Mouse (Mus musculus): ENCODE data around the gene Pnpla2. TPM values are rescaled to one million over a fixed set of nuclear protein-coding genes. Genes with fewer than 3 reads are reported as not detected.

Gene Pnpla2
- total RNA-seq, 1 experiment from 2014 or later: 15.1 TPM

GRCm38 (mm10) chr7:141474160-141474559 is 19.2 kb downstream of the Pnpla2 start:
- ATAC-seq (replicated peaks in 1 of 2; ENCODE audit: insufficient read depth in 1 of 2, low FRiP score in 2 of 2, low TSS enrichment in 1 of 2, low read depth in 1 of 2, poor library complexity in 2 of 2, severe bottlenecking in 2 of 2): no peak

- ATAC-seq (replicated peaks in 1 of 2; ENCODE audit: insufficient read depth in 1 of 2, low FRiP score in 2 of 2, low TSS enrichment in 1 of 2, low read depth in 1 of 2, poor library complexity in 2 of 2, severe bottlenecking in 2 of 2): peak; percentile 39 to 71; a peak in 3 of 4 replicates
Measured at GRCm38 (mm10) chr7:141475011-141475804, 20.2 kb downstream of the Pnpla2 start, which contains the start of the genes Polr2l and Tspan4. TSS of gene Polr2l (minus strand) at chr7:141475132. TSS of gene Tspan4 (plus strand) at chr7:141475240.

GRCm38 (mm10) chr7:141475805-141476158 is 20.8 kb downstream of the Pnpla2 start:
- ATAC-seq (replicated peaks in 1 of 2; ENCODE audit: insufficient read depth in 1 of 2, low FRiP score in 2 of 2, low TSS enrichment in 1 of 2, low read depth in 1 of 2, poor library complexity in 2 of 2, severe bottlenecking in 2 of 2): no peak

GRCm38 (mm10) chr7:141476226-141476980 is 21.4 kb downstream of the Pnpla2 start:
- ATAC-seq (replicated peaks in 1 of 2; ENCODE audit: insufficient read depth in 1 of 2, low FRiP score in 2 of 2, low TSS enrichment in 1 of 2, low read depth in 1 of 2, poor library complexity in 2 of 2, severe bottlenecking in 2 of 2): peak in 1 of 2 experiments; percentile 25; a peak in 1 of 4 replicates

- ATAC-seq (replicated peaks in 1 of 2; ENCODE audit: insufficient read depth in 1 of 2, low FRiP score in 2 of 2, low TSS enrichment in 1 of 2, low read depth in 1 of 2, poor library complexity in 2 of 2, severe bottlenecking in 2 of 2): no peak
Measured at GRCm38 (mm10) chr7:141476981-141477370, 22.0 kb downstream of the Pnpla2 start.

- peak; percentile 29 to 46 for ATAC-seq (replicated peaks in 1 of 2; ENCODE audit: insufficient read depth in 1 of 2, low FRiP score in 2 of 2, low TSS enrichment in 1 of 2, low read depth in 1 of 2, poor library complexity in 2 of 2, severe bottlenecking in 2 of 2)
Measured at GRCm38 (mm10) chr7:141477578-141478269, 22.7 kb downstream of the Pnpla2 start.

GRCm38 (mm10) chr7:141478270-141478748 is 23.3 kb downstream of the Pnpla2 start:
- ATAC-seq (replicated peaks in 1 of 2; ENCODE audit: insufficient read depth in 1 of 2, low FRiP score in 2 of 2, low TSS enrichment in 1 of 2, low read depth in 1 of 2, poor library complexity in 2 of 2, severe bottlenecking in 2 of 2): no peak

- ATAC-seq (replicated peaks in 1 of 2; ENCODE audit: insufficient read depth in 1 of 2, low FRiP score in 2 of 2, low TSS enrichment in 1 of 2, low read depth in 1 of 2, poor library complexity in 2 of 2, severe bottlenecking in 2 of 2): peak; percentile 69 to 72
Measured at GRCm38 (mm10) chr7:141480842-141481497, 26.0 kb downstream of the Pnpla2 start.

GRCm38 (mm10) chr7:141481498-141482401 is 26.8 kb downstream of the Pnpla2 start:
- no peak; a peak in 2 of 4 replicates for ATAC-seq (replicated peaks in 1 of 2; ENCODE audit: insufficient read depth in 1 of 2, low FRiP score in 2 of 2, low TSS enrichment in 1 of 2, low read depth in 1 of 2, poor library complexity in 2 of 2, severe bottlenecking in 2 of 2)

- no peak for ATAC-seq (replicated peaks in 1 of 2; ENCODE audit: insufficient read depth in 1 of 2, low FRiP score in 2 of 2, low TSS enrichment in 1 of 2, low read depth in 1 of 2, poor library complexity in 2 of 2, severe bottlenecking in 2 of 2)
Measured at GRCm38 (mm10) chr7:141482531-141483024, 27.6 kb downstream of the Pnpla2 start.

- ATAC-seq (replicated peaks in 1 of 2; ENCODE audit: insufficient read depth in 1 of 2, low FRiP score in 2 of 2, low TSS enrichment in 1 of 2, low read depth in 1 of 2, poor library complexity in 2 of 2, severe bottlenecking in 2 of 2): no peak
Measured at GRCm38 (mm10) chr7:141483114-141483653, 28.2 kb downstream of the Pnpla2 start.

GRCm38 (mm10) chr7:141484186-141485120 is 29.5 kb downstream of the Pnpla2 start:
- no peak for ATAC-seq (replicated peaks in 1 of 2; ENCODE audit: insufficient read depth in 1 of 2, low FRiP score in 2 of 2, low TSS enrichment in 1 of 2, low read depth in 1 of 2, poor library complexity in 2 of 2, severe bottlenecking in 2 of 2)

- no peak for ATAC-seq (replicated peaks in 1 of 2; ENCODE audit: insufficient read depth in 1 of 2, low FRiP score in 2 of 2, low TSS enrichment in 1 of 2, low read depth in 1 of 2, poor library complexity in 2 of 2, severe bottlenecking in 2 of 2)
Measured at GRCm38 (mm10) chr7:141485186-141485585, 30.2 kb downstream of the Pnpla2 start.

GRCm38 (mm10) chr7:141485606-141486005 is 30.6 kb downstream of the Pnpla2 start:
- no peak for ATAC-seq (replicated peaks in 1 of 2; ENCODE audit: insufficient read depth in 1 of 2, low FRiP score in 2 of 2, low TSS enrichment in 1 of 2, low read depth in 1 of 2, poor library complexity in 2 of 2, severe bottlenecking in 2 of 2)

GRCm38 (mm10) chr7:141486239-141486638 is 31.2 kb downstream of the Pnpla2 start:
- ATAC-seq (replicated peaks in 1 of 2; ENCODE audit: insufficient read depth in 1 of 2, low FRiP score in 2 of 2, low TSS enrichment in 1 of 2, low read depth in 1 of 2, poor library complexity in 2 of 2, severe bottlenecking in 2 of 2): no peak

All from hematopoietic stem cell, adult 5-6 weeks (primary cell).